Mouse (Mus musculus) hematopoietic stem cell, adult 5-6 weeks (primary cell): ENCODE data around the gene Hmgcll1. TPM values are rescaled to one million over a fixed set of nuclear protein-coding genes. Genes with fewer than 3 reads are reported as not detected.
"Not testable (repeated sequence)": the region's sequence is repeated elsewhere in the genome, so short reads cannot be mapped to it uniquely, and the experiment has no call there.

Experiments used
- ATAC-seq, 2 experiments: fragments of 125-278 bp in 1 of 2; replicated peaks in 1 of 2; 2 replicates each; pipeline ENCODE4 v1.8.0; 2016 to 2017; ENCODE audit warnings: inconsistent platforms in 2 of 2, mild to moderate bottlenecking in 2 of 2, moderate number of reproducible peaks in 2 of 2, low read depth in 1 of 2, moderate TSS enrichment in 1 of 2; ENCODE audit not compliant: low FRiP score in 2 of 2, poor library complexity in 2 of 2, severe bottlenecking in 2 of 2, insufficient read depth in 1 of 2, low TSS enrichment in 1 of 2
- total RNA-seq: library from RNA; stranded (forward); fragments of 172-1452, 232-1000 nt; gene quantifications from 2 replicates; pipeline ENCODE4 v1.2.3, GENCODE M21; 2017

Gene Hmgcll1
- total RNA-seq, 1 experiment from 2014 or later: not detected

DNA sequence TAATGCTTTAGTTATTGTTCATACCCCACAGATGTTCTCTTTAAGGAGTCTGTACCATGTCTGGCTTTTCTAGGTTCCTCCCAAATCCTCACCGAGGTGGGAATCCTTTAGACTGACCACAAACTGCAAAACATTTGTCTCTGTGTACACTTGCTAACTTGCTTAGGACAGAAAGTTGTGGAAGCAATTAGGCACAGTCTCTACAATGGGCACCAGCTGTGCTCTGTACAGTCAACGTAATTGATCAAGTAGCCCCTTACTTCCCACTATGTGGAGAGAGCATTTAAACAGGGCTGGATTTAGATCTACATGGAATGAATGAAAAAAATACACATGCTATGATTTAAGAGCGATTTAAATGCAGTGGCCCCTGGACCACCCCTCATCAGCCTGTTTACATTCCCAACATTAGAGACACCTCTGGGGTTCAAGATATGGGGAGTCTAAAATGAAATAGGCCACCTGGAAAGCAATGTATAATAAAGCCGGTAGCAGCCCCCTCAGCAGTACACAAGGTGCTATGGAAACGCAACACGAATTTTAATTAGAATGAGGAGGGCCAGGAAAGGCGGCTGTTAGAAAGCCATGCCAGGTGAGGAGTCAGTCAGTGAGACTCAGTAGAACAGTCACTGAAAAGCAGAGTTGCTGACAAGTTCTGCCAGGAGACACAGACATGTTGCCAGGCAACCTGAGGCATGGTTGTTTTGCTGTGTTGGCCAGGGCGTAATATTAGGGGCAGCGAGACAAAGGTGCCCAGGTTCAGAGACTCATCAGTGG is 23.9 kb downstream of the Hmgcll1 start:
- no peak for ATAC-seq

GRCm38 (mm10) chr9:76039711-76040110 is 25.1 kb downstream of the Hmgcll1 start:
- no peak for ATAC-seq

GRCm38 (mm10) chr9:76043341-76043740 is 28.7 kb downstream of the Hmgcll1 start:
- ATAC-seq: no peak

GRCm38 (mm10) chr9:76060935-76061334 is 46.3 kb downstream of the Hmgcll1 start:
- ATAC-seq: no peak

DNA sequence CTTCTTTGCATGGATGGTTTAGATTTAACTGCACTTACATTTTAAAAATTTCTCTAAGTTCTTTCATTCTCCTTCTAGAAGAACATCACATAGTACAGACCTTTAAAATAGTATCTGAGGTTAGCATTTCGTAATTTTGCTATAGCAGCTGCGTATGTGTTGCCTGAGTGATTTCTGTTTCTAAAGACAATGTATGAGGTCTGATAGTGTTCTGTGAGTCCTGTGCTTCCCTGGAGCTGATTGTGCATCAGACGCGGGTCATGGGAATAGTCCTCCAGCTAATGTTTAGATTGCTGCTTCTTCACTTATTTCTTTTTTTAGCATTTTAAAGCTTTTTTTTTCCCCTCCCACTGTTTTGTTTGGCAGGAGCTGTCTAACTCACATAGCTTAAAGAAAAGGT is 46.8 kb downstream of the Hmgcll1 start:
- no peak for ATAC-seq

- ATAC-seq: no peak
Observed at GRCm38 (mm10) chr9:76064164-76064563, 49.5 kb downstream of the Hmgcll1 start.

GRCm38 (mm10) chr9:76091561-76091960 is 76.9 kb downstream of the Hmgcll1 start:
- ATAC-seq: no peak

- no peak for ATAC-seq
Observed at GRCm38 (mm10) chr9:76097221-76097620, 82.6 kb downstream of the Hmgcll1 start.

GRCm38 (mm10) chr9:76099981-76100380 is 85.3 kb downstream of the Hmgcll1 start:
- ATAC-seq: no peak

DNA sequence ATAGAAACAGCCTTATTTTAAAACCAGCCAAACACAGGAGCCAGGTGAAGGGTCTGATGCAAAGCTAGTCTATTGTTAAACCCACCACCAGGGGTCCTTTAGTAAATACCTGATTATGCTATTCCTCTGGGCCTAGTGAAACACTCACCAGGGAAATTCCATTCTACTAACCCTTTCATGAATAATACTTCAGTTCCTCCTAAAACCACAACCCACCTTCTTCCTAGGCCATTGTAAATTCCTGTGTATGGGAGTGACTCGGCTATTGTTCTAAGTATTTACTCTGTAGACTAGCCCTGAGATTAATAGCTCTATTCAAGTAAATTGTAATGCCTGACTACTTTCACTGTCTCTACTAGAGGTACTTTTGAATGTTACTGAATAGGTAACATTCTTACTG is 89.8 kb downstream of the Hmgcll1 start:
- not testable (repeated sequence) for ATAC-seq

DNA sequence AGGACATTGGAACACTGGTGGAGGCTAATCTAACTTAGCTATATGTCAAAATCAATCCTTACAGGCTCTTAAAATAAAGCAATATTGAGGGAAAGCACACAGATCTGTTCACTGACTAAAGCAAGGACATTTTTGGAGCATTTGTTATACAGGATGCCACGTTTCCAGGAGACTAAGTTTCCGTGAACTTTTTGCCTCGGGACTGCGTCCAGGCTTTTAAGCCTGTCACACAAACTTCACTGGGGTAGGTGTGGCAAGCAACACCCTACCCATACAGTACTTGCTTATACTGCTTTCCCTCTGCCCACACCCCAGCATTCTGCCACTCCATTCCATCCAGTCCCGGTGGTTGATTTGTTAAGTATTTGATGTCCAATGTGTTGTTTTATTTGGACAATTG is 90.2 kb downstream of the Hmgcll1 start:
- no peak for ATAC-seq

- ATAC-seq: not testable (repeated sequence)
Observed at GRCm38 (mm10) chr9:76122888-76123287, 108.2 kb downstream of the Hmgcll1 start.

DNA sequence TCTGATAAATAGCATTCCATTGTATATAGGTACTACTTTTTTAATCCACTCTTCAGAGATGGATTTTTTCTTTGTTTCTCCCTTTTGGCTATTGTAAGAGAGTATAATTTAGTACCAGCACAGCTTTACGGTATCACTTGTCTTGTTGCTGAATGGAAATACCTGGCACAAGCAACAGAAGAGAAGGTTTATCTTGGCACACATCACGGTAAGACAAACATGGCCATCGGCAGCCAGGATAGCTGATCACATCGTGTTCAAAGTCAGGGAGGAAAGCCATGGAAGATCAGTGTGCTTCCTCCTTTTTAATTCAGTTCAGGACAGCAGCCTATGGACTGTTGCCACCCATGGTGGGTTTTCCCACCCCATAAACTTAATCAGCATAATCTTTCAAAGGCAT is 109.6 kb downstream of the Hmgcll1 start:
- ATAC-seq: no peak

- no peak for ATAC-seq
Observed at GRCm38 (mm10) chr9:76129353-76129752, 114.7 kb downstream of the Hmgcll1 start.

DNA sequence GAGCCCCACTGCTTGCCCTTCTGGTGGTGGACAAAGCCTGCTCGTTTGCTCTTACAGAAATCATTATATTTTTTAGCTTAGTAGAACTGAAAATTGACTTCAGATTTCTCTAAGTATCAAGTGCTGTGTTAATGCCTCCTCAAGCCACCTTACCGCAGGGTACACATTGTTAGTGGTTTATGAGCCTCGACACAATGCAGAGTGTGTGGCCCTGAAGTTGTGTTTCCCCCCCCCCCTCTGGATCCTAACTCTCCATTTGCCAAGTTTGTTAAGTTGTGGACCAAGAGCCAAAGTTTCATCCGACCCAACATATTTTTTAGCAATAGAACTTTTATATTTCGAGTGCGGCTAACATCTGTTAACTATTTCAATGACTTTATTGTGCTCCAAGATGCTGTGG is 119.4 kb downstream of the Hmgcll1 start:
- ATAC-seq: no peak

DNA sequence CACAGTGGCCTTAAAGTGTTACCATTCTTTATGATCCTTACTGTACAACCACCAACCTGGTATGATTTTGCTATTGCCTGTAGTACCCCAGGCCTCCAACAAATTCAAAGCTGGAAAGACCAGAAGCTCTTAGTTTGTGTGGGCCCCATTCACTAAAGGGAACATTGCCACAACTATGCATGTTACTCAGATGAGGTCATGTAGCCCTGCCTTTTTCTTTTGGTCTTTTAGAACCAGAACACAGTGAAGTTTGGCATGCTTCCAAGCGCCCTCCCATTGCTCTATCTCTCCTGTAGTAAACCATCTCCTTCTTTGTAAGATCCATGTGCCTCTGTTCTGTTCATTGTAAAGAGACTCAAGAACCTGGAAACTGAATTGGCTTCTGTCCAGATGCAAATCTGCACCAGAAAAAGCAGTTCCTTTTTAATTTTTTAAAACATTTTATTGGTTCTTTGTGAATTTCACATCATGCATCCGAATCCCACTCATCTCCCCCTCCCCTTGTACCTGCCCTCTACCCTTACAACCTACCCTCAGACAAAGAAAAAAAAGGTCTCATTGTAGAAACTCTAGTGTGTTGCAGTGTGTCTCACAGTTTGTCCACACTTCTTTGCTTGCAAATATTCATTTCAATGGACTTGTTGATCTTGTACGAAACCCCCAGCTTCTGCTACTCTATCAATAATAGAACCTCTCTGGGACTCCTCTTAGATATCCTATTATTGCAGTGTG is 123.9 kb downstream of the Hmgcll1 start:
- ATAC-seq: no peak

DNA sequence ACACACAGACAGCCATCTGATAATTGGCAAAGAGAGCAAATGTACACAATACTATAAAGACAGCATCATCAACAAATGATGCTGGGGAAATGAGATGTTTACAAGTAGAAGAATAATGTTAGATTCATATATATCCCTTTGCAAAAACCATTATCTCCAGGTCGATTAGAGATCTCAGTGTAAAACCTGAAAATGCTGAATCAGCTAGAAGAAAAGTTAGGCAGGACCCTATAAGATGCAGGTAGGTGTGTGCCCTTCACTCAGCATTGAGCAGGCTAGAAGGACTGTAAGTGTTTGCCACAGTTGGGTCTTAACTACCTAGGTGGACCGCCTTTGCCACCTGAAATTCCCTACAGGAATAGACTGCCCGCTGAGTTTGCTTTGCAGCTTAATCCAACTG is 130.9 kb downstream of the Hmgcll1 start:
- no peak for ATAC-seq

- no peak for ATAC-seq
Observed at GRCm38 (mm10) chr9:76162446-76162845, 147.8 kb downstream of the Hmgcll1 start.

- ATAC-seq: no peak
Observed at GRCm38 (mm10) chr9:76168355-76168754, 153.7 kb downstream of the Hmgcll1 start.
